Mouse (Mus musculus): Measurements from ENCODE around the gene Il23r. TPM values are rescaled to one million over a fixed set of nuclear protein-coding genes. Genes with fewer than 3 reads are reported as not detected.

The Il23r gene
- polyA plus RNA-seq, 1 experiment from 2014 or later, result not detected

- no peaks in the 10 kb centered on the region for H3K27me3 ChIP-seq (ENCODE audit: control insufficient read depth, insufficient read depth, low read length)
- 70% methylated on average over 3 of the region's 3 CpGs for WGBS
- H3K4me1 ChIP-seq (ENCODE audit: control insufficient read depth in 2 of 2, insufficient read depth in 2 of 2, low read length in 2 of 2), result no peaks in the 10 kb centered on the region
- H3K9me3 ChIP-seq (ENCODE audit: control insufficient read depth, low read length), result no peaks in the 10 kb centered on the region
- no peak overlapping the region for H3K27ac ChIP-seq (replicated peaks in 1 of 2; ENCODE audit: control insufficient read depth in 1 of 2, insufficient read depth in 1 of 2, low read depth in 2 of 2, low read length in 2 of 2)
- no peak overlapping the region for H3K4me2 ChIP-seq (ENCODE audit: low read length)
- no peak for ATAC-seq (ENCODE audit: insufficient number of reproducible peaks, insufficient read depth, low FRiP score, low read depth)
- H3K36me3 ChIP-seq (ENCODE audit: control insufficient read depth, insufficient read depth, low read length), result no peaks in the 10 kb centered on the region
- H3K4me3 ChIP-seq (ENCODE audit: control insufficient read depth in 1 of 2, insufficient read depth in 1 of 2, low read depth in 1 of 2, low read length in 2 of 2), result no peak overlapping the region
- no peak overlapping the region for H3K9ac ChIP-seq (ENCODE audit: low read length)
Measured at GRCm38 (mm10) chr6:67431808-67432207, 59.8 kb downstream of the Il23r start.

- Histone ChIP-seq H3K36me3 (ENCODE audit: control insufficient read depth, insufficient read depth, low read length) (no peaks in the 10 kb centered on the region), H3K27me3 (ENCODE audit: control insufficient read depth, insufficient read depth, low read length) (no peaks in the 10 kb centered on the region), H3K9me3 (ENCODE audit: control insufficient read depth, low read length) (no peaks in the 10 kb centered on the region), H3K4me1 (ENCODE audit: control insufficient read depth in 2 of 2, insufficient read depth in 2 of 2, low read length in 2 of 2) (no peaks in the 10 kb centered on the region), H3K4me3 (ENCODE audit: control insufficient read depth in 1 of 2, insufficient read depth in 1 of 2, low read depth in 1 of 2, low read length in 2 of 2) (no peak overlapping the region), H3K9ac (ENCODE audit: low read length) (no peak overlapping the region), H3K4me2 (ENCODE audit: low read length) (no peak overlapping the region), H3K27ac (replicated peaks in 1 of 2; ENCODE audit: control insufficient read depth in 1 of 2, insufficient read depth in 1 of 2, low read depth in 2 of 2, low read length in 2 of 2) (no peak overlapping the region)
- 85% methylated on average over 5 of the region's 5 CpGs for WGBS
- ATAC-seq (ENCODE audit: insufficient number of reproducible peaks, insufficient read depth, low FRiP score, low read depth), result no peak
Measured at GRCm38 (mm10) chr6:67421761-67422160, 69.9 kb downstream of the Il23r start.

GRCm38 (mm10) chr6:67416557-67416956 lies 75.1 kb downstream of the Il23r start:
- H3K4me1 ChIP-seq (ENCODE audit: control insufficient read depth in 2 of 2, insufficient read depth in 2 of 2, low read length in 2 of 2), result no peaks in the 10 kb centered on the region
- 72% methylated on average over 3 of the region's 3 CpGs for WGBS
- H3K9ac ChIP-seq (ENCODE audit: low read length), result no peak overlapping the region
- ATAC-seq (ENCODE audit: insufficient number of reproducible peaks, insufficient read depth, low FRiP score, low read depth), result no peak
- H3K4me3 ChIP-seq (ENCODE audit: control insufficient read depth in 1 of 2, insufficient read depth in 1 of 2, low read depth in 1 of 2, low read length in 2 of 2), result no peak overlapping the region
- no peak overlapping the region for H3K27ac ChIP-seq (replicated peaks in 1 of 2; ENCODE audit: control insufficient read depth in 1 of 2, insufficient read depth in 1 of 2, low read depth in 2 of 2, low read length in 2 of 2)
- H3K36me3 ChIP-seq (ENCODE audit: control insufficient read depth, insufficient read depth, low read length), result no peaks in the 10 kb centered on the region
- no peaks in the 10 kb centered on the region for H3K9me3 ChIP-seq (ENCODE audit: control insufficient read depth, low read length)
- no peaks in the 10 kb centered on the region for H3K27me3 ChIP-seq (ENCODE audit: control insufficient read depth, insufficient read depth, low read length)
- no peak overlapping the region for H3K4me2 ChIP-seq (ENCODE audit: low read length)

- Histone ChIP-seq H3K9ac (ENCODE audit: low read length) (no peak overlapping the region), H3K9me3 (ENCODE audit: control insufficient read depth, low read length) (no peaks in the 10 kb centered on the region), H3K27ac (replicated peaks in 1 of 2; ENCODE audit: control insufficient read depth in 1 of 2, insufficient read depth in 1 of 2, low read depth in 2 of 2, low read length in 2 of 2) (no peak overlapping the region), H3K4me2 (ENCODE audit: low read length) (no peak overlapping the region), H3K4me1 (ENCODE audit: control insufficient read depth in 2 of 2, insufficient read depth in 2 of 2, low read length in 2 of 2) (no peaks in the 10 kb centered on the region), H3K4me3 (ENCODE audit: control insufficient read depth in 1 of 2, insufficient read depth in 1 of 2, low read depth in 1 of 2, low read length in 2 of 2) (no peak overlapping the region), H3K36me3 (ENCODE audit: control insufficient read depth, insufficient read depth, low read length) (no peaks in the 10 kb centered on the region), H3K27me3 (ENCODE audit: control insufficient read depth, insufficient read depth, low read length) (no peaks in the 10 kb centered on the region)
- no peak for ATAC-seq (ENCODE audit: insufficient number of reproducible peaks, insufficient read depth, low FRiP score, low read depth)
- WGBS, result 79% methylated on average over 5 of the region's 5 CpGs
Measured at GRCm38 (mm10) chr6:67415276-67415675, 76.4 kb downstream of the Il23r start.

- WGBS, result 81% methylated on average over 2 of the region's 2 CpGs
- no peaks in the 10 kb centered on the region for H3K4me1 ChIP-seq (ENCODE audit: control insufficient read depth in 2 of 2, insufficient read depth in 2 of 2, low read length in 2 of 2)
- ATAC-seq (ENCODE audit: insufficient number of reproducible peaks, insufficient read depth, low FRiP score, low read depth), result no peak
- H3K27ac ChIP-seq (replicated peaks in 1 of 2; ENCODE audit: control insufficient read depth in 1 of 2, insufficient read depth in 1 of 2, low read depth in 2 of 2, low read length in 2 of 2), result no peak overlapping the region
- H3K9me3 ChIP-seq (ENCODE audit: control insufficient read depth, low read length), result no peaks in the 10 kb centered on the region
- H3K4me2 ChIP-seq (ENCODE audit: low read length), result no peak overlapping the region
- H3K9ac ChIP-seq (ENCODE audit: low read length), result no peak overlapping the region
- H3K36me3 ChIP-seq (ENCODE audit: control insufficient read depth, insufficient read depth, low read length), result no peaks in the 10 kb centered on the region
- no peak overlapping the region for H3K4me3 ChIP-seq (ENCODE audit: control insufficient read depth in 1 of 2, insufficient read depth in 1 of 2, low read depth in 1 of 2, low read length in 2 of 2)
- H3K27me3 ChIP-seq (ENCODE audit: control insufficient read depth, insufficient read depth, low read length), result no peaks in the 10 kb centered on the region
Measured at GRCm38 (mm10) chr6:67413378-67413777, 78.3 kb downstream of the Il23r start.

GRCm38 (mm10) chr6:67405281-67405682 lies 86.4 kb downstream of the Il23r start:
- 81% methylated on average over 3 of the region's 3 CpGs for WGBS
- Histone ChIP-seq H3K27ac (replicated peaks in 1 of 2; ENCODE audit: control insufficient read depth in 1 of 2, insufficient read depth in 1 of 2, low read depth in 2 of 2, low read length in 2 of 2) (no peak overlapping the region), H3K36me3 (ENCODE audit: control insufficient read depth, insufficient read depth, low read length) (no peaks in the 10 kb centered on the region), H3K27me3 (ENCODE audit: control insufficient read depth, insufficient read depth, low read length) (no peaks in the 10 kb centered on the region), H3K4me3 (ENCODE audit: control insufficient read depth in 1 of 2, insufficient read depth in 1 of 2, low read depth in 1 of 2, low read length in 2 of 2) (no peak overlapping the region), H3K4me2 (ENCODE audit: low read length) (no peak overlapping the region), H3K9ac (ENCODE audit: low read length) (no peak overlapping the region), H3K9me3 (ENCODE audit: control insufficient read depth, low read length) (no peaks in the 10 kb centered on the region), H3K4me1 (ENCODE audit: control insufficient read depth in 2 of 2, insufficient read depth in 2 of 2, low read length in 2 of 2) (no peaks in the 10 kb centered on the region)
- ATAC-seq (ENCODE audit: insufficient number of reproducible peaks, insufficient read depth, low FRiP score, low read depth), result no peak

GRCm38 (mm10) chr6:67399551-67399950 lies 92.1 kb downstream of the Il23r start:
- ATAC-seq (ENCODE audit: insufficient number of reproducible peaks, insufficient read depth, low FRiP score, low read depth), result no peak
- no peak overlapping the region for H3K27ac ChIP-seq (replicated peaks in 1 of 2; ENCODE audit: control insufficient read depth in 1 of 2, insufficient read depth in 1 of 2, low read depth in 2 of 2, low read length in 2 of 2)
- H3K36me3 ChIP-seq (ENCODE audit: control insufficient read depth, insufficient read depth, low read length), result no peaks in the 10 kb centered on the region
- H3K9me3 ChIP-seq (ENCODE audit: control insufficient read depth, low read length), result no peaks in the 10 kb centered on the region
- H3K4me3 ChIP-seq (ENCODE audit: control insufficient read depth in 1 of 2, insufficient read depth in 1 of 2, low read depth in 1 of 2, low read length in 2 of 2), result no peak overlapping the region
- H3K9ac ChIP-seq (ENCODE audit: low read length), result no peak overlapping the region
- H3K4me2 ChIP-seq (ENCODE audit: low read length), result no peak overlapping the region
- H3K27me3 ChIP-seq (ENCODE audit: control insufficient read depth, insufficient read depth, low read length), result no peaks in the 10 kb centered on the region
- no peaks in the 10 kb centered on the region for H3K4me1 ChIP-seq (ENCODE audit: control insufficient read depth in 2 of 2, insufficient read depth in 2 of 2, low read length in 2 of 2)
- 72% methylated on average over 5 of the region's 5 CpGs for WGBS

- Histone ChIP-seq H3K4me3 (ENCODE audit: control insufficient read depth in 1 of 2, insufficient read depth in 1 of 2, low read depth in 1 of 2, low read length in 2 of 2) (peak within 1 kb of the TSS; percentile 40 to 42), H3K27me3 (ENCODE audit: control insufficient read depth, insufficient read depth, low read length) (0 out of 2 replicates have a peak, but pooled peaks cover 6% of the 10 kb centered on the region), H3K36me3 (ENCODE audit: control insufficient read depth, insufficient read depth, low read length) (no peaks in the 10 kb centered on the region), H3K9me3 (ENCODE audit: control insufficient read depth, low read length) (no peaks in the 10 kb centered on the region), H3K27ac (replicated peaks in 1 of 2; ENCODE audit: control insufficient read depth in 1 of 2, insufficient read depth in 1 of 2, low read depth in 2 of 2, low read length in 2 of 2) (no peak within 1 kb of the TSS), H3K9ac (ENCODE audit: low read length) (peak within 1 kb of the TSS; percentile 38; the same call in 1 of the 2 replicates), H3K4me1 (ENCODE audit: control insufficient read depth in 2 of 2, insufficient read depth in 2 of 2, low read length in 2 of 2) (no peaks in the 10 kb centered on the region), H3K4me2 (ENCODE audit: low read length) (peak within 1 kb of the TSS; percentile 79)
- ATAC-seq (ENCODE audit: insufficient number of reproducible peaks, insufficient read depth, low FRiP score, low read depth), result no peak
- WGBS, result 3% methylated on average over 26 of the region's 26 CpGs
Measured at GRCm38 (mm10) chr6:67375982-67376391, 115.7 kb downstream of the Il23r start, which contains the start of gene Il12rb2. Gene Il12rb2, minus strand, starts transcription at chr6:67376188.

Measured in heart, embryonic 14.5 days (tissue).